Mouse (Mus musculus) frontal cortex, postnatal 36 days (tissue): ENCODE data around the gene Krba1.

Experiments
- DNase-seq, 2 experiments: peaks; one replicate each; pipeline ENCODE4 v3.0.0; 2022; ENCODE audit warnings: low spot score in 2 of 2

The Krba1 gene

GRCm38 (mm10) chr6:48395105-48396007, at the start of gene Krba1:
TSS of gene Krba1 (plus strand) at chr6:48395586.
- peak; percentile 81 to 86 for DNase-seq

- DNase-seq: no peak
Observed at GRCm38 (mm10) chr6:48358897-48359296, 36.5 kb upstream of the Krba1 start.

GRCm38 (mm10) chr6:48366322-48366996, 28.9 kb upstream of the Krba1 start:
- no peak for DNase-seq

- DNase-seq: no peak
Observed at GRCm38 (mm10) chr6:48388221-48388620, 7.2 kb upstream of the Krba1 start.

DNA sequence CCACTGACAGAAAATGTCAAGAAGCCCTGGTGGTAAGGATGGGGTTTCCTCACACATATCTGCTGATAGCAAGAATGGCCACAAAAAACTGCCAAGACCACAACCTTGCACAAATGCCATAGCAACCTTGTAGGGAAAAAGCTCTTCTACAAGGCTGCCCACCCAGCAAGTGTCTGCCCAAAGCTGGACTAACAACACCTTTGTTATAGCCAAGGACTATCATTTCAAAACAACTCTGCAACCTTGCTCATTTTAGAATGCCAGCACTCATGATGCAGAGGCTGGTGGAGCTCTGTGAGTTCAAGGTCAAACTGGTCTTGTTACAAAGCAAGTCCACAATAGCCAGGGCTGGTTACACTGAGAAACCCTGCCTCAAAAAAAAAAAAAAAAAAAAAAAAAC, 1.6 kb upstream of the Krba1 start:
- no peak for DNase-seq

DNA sequence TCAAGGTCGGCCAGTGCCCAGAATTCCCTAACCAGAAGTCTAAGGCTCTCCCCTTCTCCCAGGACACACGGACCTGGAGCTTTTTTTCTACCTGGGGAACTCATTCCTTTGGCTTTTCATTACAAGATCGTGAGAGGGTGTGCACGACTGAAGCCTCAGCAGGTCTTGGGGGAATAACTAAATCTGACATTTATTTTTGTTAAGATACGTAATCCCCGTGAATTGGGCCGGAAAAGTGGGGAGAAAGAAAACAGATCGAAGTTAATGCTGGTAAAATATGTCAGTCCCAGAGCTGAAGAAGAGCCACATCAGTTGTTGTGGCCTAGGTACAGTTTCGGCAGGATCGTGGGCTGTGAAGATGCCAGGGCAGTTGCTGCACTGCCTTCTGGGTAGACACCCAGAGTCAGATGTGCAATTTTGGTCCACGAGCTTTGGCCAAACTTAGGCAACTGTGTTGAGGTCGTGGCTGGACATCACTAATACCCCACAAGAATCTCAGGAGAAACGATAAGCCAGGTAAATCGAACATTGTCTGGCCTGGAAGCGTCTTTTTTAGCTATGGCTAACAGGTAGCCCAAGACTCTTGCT, 716 bp downstream of the Krba1 start:
- peak in 1 of 2 experiments; percentile 49 for DNase-seq

DNA sequence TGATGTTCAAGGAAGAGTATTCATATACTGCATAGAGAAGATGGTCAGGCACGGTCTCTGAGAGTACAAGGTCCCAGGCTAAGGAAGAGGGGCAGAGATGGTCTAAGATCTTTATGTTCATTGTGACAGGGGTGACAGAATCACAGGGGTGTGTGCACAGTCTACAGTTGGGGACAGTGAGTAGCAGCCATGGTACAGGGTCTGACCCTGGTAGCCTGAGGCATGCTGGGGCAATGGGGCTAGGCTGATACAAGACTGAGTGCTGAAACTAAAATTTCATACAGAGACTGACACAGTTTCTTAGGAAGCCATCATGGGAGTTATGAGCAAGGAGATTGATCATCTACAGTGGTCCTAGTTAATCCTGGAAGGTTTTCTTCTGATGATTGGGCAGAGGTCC, 1.3 kb downstream of the Krba1 start:
- no peak for DNase-seq

DNA sequence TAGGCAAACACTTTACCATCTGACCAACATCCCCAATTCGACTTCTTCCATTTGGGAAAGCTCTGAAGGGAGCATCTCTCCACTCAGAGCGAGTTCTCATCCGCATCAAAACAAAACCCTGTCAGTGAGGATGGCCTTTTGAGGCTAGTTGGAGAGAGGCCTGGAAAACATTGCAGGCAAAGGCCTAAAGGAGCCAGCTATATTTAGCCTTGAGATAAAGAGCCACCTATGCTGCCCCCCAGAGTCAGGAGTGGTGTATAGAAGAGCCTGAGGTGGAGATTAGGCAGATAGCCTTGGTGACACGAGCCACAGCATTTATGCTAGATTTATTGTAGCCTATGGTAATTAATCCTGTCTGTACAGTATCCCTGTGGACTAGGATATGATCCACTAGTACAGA, 1.9 kb downstream of the Krba1 start:
- no peak for DNase-seq

DNA sequence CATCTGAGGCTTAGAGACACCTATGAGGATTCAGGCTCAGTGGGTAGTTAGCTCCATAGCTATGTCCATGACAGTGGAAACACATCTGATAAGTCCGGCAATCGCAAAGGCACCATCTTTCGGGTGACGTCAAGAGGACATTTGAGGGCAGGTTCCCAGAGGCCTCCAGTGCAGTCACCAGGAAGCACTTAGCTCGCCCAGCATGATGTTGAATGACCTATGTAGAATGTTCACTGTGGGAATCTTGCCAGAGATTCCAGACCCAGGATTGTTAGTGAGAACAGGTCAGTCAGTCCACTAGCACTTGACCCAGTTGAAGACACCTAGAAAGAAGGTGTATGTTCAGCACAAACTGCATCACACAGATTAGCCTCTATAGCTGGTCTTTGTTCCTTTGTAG, 4.5 kb downstream of the Krba1 start:
- no peak for DNase-seq

DNA sequence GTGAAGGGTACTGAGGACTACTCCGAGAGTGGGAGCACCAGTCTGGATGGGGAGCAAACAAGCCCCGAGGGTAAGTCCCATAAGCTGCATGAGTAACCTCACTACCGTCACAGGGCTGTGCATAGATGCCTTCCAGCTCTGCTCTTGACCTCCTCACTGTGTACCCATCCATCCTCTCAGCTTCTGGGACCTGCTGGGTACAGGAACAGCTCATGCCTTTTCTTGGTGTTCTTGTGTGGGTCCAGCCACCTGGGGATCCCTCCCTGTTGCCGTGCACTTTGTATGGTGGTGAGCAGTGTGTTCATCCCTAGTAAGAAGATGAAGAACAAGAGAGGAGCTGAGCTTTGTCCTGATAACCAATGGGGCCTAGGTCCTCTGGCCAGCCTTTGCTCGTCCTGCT, 8.7 kb downstream of the Krba1 start:
- DNase-seq: no peak

DNA sequence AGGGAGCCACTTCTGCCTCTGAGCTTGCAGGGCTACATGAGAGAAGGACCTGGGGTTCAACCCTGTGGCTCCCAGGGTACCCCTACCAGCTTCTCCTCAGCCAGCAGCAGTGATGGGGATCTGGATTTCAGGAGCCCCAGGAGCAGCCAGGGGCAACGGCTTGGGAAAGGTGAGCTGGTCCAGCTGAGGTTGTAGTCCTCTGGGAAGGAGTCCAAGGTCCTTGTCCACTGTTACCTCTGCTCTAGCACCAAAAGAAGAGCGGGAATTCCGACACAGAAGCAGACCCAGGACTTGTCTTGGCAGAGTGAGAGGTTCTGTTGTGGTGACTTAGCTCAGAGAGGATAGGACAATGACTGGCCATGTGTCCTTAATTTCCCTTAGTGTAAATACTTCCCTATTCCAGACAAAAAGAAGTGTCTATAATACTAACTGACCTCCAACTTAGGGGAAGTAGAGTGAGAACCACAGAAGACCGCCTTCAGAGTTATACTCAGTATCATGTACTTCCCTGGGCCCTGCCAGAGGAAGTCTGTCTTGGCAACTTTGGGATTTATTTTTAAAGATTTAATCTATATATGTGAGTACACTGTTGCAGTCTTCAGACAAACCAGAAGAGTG, 14.4 kb downstream of the Krba1 start:
- no peak for DNase-seq

GRCm38 (mm10) chr6:48410551-48410950, 15.2 kb downstream of the Krba1 start:
- no peak for DNase-seq

- no peak for DNase-seq
Observed at GRCm38 (mm10) chr6:48411193-48412092, 16.1 kb downstream of the Krba1 start.

- no peak for DNase-seq
Observed at GRCm38 (mm10) chr6:48412147-48412546, 16.8 kb downstream of the Krba1 start.

DNA sequence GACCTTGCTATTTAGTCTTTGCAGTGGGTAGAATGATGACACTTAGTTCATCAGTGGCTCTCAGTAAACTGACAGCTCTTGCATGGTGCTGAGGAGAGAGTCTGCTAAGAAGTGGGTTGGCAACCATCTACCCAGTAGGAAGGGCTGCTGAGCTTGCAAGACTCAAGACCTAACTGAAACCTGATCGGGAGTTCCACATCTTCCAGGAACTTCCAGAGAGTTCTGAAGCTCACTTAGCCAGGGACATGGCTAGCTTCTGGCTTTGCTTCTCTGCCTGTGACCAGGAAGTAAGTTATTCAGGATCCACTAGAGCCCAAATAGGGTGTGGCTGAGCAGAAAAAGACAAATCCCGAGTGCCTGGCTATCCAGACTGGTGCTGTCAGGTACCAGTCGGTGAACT, 17.3 kb downstream of the Krba1 start:
- no peak for DNase-seq

DNA sequence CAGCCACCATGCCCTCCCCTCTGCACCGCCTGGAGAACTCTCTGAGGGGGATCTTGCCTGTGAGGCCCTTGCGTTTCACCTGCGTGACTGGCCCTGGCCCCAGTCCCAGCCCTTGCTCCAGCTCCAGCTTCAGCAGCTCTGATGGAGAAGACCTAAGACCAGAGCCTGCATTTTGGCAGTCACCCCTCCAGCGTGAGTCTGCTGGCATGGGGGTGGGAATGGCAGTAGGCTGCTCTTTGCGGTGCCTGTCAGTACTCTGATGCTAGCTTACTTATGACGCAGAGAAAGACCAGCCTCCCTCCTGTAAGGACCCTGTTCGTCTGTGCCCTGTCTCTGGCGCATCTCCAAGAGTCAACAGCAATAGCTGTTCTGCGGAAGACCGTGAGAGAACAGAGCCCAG, 17.7 kb downstream of the Krba1 start:
- no peak for DNase-seq

DNA sequence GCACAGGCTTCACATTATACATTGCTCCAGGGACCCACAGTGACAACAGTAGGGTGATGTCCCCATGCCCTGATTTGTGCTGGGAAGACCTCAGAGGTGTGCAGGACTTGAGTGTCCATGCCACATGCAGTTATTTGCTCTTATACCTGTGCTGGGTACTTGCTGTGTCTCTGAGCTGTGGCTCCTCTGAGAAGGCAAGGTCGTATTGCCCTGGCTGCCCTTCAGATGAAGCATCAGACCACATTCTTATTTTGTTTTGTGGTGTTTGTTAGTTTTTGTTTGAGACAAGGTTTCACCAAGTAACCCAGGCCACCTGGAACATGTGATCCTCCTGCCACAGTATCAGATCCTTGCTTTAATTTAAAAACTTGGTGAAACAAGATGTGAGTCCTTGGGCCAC, 19.5 kb downstream of the Krba1 start:
- no peak for DNase-seq

GRCm38 (mm10) chr6:48415636-48416035, 20.2 kb downstream of the Krba1 start:
- no peak for DNase-seq

DNA sequence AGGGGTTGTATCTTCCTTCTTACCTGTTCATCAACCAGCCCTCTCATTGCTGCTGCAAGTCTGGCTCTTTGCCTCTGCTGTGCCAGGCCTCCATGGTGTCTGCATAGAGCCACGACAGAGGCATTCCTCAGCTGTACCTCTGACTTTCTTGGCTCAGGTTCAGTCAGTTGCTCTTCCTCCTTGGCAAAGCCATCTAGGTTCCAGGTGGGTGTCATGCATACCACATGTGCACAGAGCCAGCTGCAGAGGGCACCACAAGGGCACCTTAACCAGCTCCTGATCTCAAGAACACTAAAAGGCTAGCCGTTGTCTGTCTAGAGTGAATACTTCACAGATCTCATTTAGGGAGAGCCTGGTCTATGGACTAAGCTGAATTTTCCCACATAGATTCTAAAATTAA, 21.1 kb downstream of the Krba1 start:
- no peak for DNase-seq

- no peak for DNase-seq
Observed at GRCm38 (mm10) chr6:48420647-48421046, 25.3 kb downstream of the Krba1 start.

- no peak for DNase-seq
Observed at GRCm38 (mm10) chr6:48423336-48423735, 27.9 kb downstream of the Krba1 start.
